Mouse (Mus musculus): ENCODE results near the gene Aif1l.
"Not testable (repeated sequence)": the region's sequence is repeated elsewhere in the genome, so short reads cannot be mapped to it uniquely, and the experiment has no call there.

Gene Aif1l

GRCm38 (mm10) chr2:31950058-31950871 lies at the start of gene Aif1l:
TSS of gene Aif1l (plus strand) at chr2:31950139.
- peak; percentile 81 for DNase-seq (ENCODE audit: low spot score)

GRCm38 (mm10) chr2:31900932-31901331 lies 49.0 kb upstream of the Aif1l start:
- DNase-seq (ENCODE audit: low spot score) = peak; percentile 40

GRCm38 (mm10) chr2:31901659-31902362 lies 48.1 kb upstream of the Aif1l start:
- no peak for DNase-seq (ENCODE audit: low spot score)

GRCm38 (mm10) chr2:31904089-31904488 lies 45.9 kb upstream of the Aif1l start:
- no peak for DNase-seq (ENCODE audit: low spot score)

- peak; percentile 43 for DNase-seq (ENCODE audit: low spot score)
Observed at GRCm38 (mm10) chr2:31904622-31905021, 45.3 kb upstream of the Aif1l start.

- DNase-seq (ENCODE audit: low spot score) = no peak
Observed at GRCm38 (mm10) chr2:31905682-31906081, 44.3 kb upstream of the Aif1l start.

- DNase-seq (ENCODE audit: low spot score) = no peak
Observed at GRCm38 (mm10) chr2:31906407-31906806, 43.5 kb upstream of the Aif1l start.

GRCm38 (mm10) chr2:31912575-31912974 lies 37.4 kb upstream of the Aif1l start:
- peak; percentile 48 for DNase-seq (ENCODE audit: low spot score)

GRCm38 (mm10) chr2:31914213-31914612 lies 35.7 kb upstream of the Aif1l start:
- DNase-seq (ENCODE audit: low spot score) = not testable (repeated sequence)

- DNase-seq (ENCODE audit: low spot score) = peak; percentile 83
Observed at GRCm38 (mm10) chr2:31915112-31915511, 34.8 kb upstream of the Aif1l start.

GRCm38 (mm10) chr2:31917636-31918035 lies 32.3 kb upstream of the Aif1l start:
- DNase-seq (ENCODE audit: low spot score) = peak; percentile 70

GRCm38 (mm10) chr2:31923645-31924044 lies 26.3 kb upstream of the Aif1l start:
- no peak for DNase-seq (ENCODE audit: low spot score)

GRCm38 (mm10) chr2:31924811-31925210 lies 25.1 kb upstream of the Aif1l start:
- no peak for DNase-seq (ENCODE audit: low spot score)

GRCm38 (mm10) chr2:31925936-31926335 lies 24.0 kb upstream of the Aif1l start:
- DNase-seq (ENCODE audit: low spot score) = peak; percentile 41

- no peak for DNase-seq (ENCODE audit: low spot score)
Observed at GRCm38 (mm10) chr2:31929664-31930063, 20.3 kb upstream of the Aif1l start.

GRCm38 (mm10) chr2:31934551-31934950 lies 15.4 kb upstream of the Aif1l start:
- no peak for DNase-seq (ENCODE audit: low spot score)

- DNase-seq (ENCODE audit: low spot score) = no peak
Observed at GRCm38 (mm10) chr2:31935054-31935453, 14.9 kb upstream of the Aif1l start.

- no peak for DNase-seq (ENCODE audit: low spot score)
Observed at GRCm38 (mm10) chr2:31938298-31938697, 11.6 kb upstream of the Aif1l start.

GRCm38 (mm10) chr2:31943011-31943410 lies 6.9 kb upstream of the Aif1l start:
- DNase-seq (ENCODE audit: low spot score) = no peak

GRCm38 (mm10) chr2:31945580-31945979 lies 4.4 kb upstream of the Aif1l start:
- no peak for DNase-seq (ENCODE audit: low spot score)

- DNase-seq (ENCODE audit: low spot score) = peak; percentile 68
Observed at GRCm38 (mm10) chr2:31948392-31948791, 1.5 kb upstream of the Aif1l start.

- DNase-seq (ENCODE audit: low spot score) = no peak
Observed at GRCm38 (mm10) chr2:31948801-31949200, 1.1 kb upstream of the Aif1l start.

- peak; percentile 32 for DNase-seq (ENCODE audit: low spot score)
Observed at GRCm38 (mm10) chr2:31950966-31951365, 1.0 kb downstream of the Aif1l start.

Data from MN1 (cell line).